Mouse (Mus musculus): ENCODE measurements around the gene Ppm1j. TPM values are rescaled to one million over a fixed set of nuclear protein-coding genes. Genes with fewer than 3 reads are reported as not detected.
A peak's percentile ranks its signal among the peaks of the same experiment; 100 is the strongest.

The Ppm1j gene
- polyA plus RNA-seq, 1 experiment: 45.3 TPM

GRCm38 (mm10) chr3:104818749-104819134, 37.9 kb downstream of the Ppm1j start:
- no peaks in the 10 kb centered on the region for H3K27me3 ChIP-seq (ENCODE audit: control insufficient read depth, insufficient read depth, low read length)
- peaks cover 12% of the 10 kb centered on the region for H3K36me3 ChIP-seq (ENCODE audit: control insufficient read depth, insufficient read depth, low read length)
- H3K4me1 ChIP-seq (ENCODE audit: control insufficient read depth, insufficient read depth, insufficient read length, low read length): peaks cover 5% of the 10 kb centered on the region; the same call in 1 of the 2 replicates
- no peak for TF ChIP-seq CTCF (IDR thresholded peaks at IDR 0.05; ENCODE audit: extremely low read depth, insufficient read length, insufficient replicate concordance, low read depth, low read length)
- no peak for TF ChIP-seq POLR2A (IDR thresholded peaks at IDR 0.05; ENCODE audit: low read depth, low read length)
- peak overlapping the region; percentile 89 for H3K4me3 ChIP-seq (ENCODE audit: low read depth, low read length)
- H3K27ac ChIP-seq (ENCODE audit: insufficient read depth, low read depth, low read length): peak overlapping the region; percentile 84
- WGBS: 4% methylated on average over 3 of the region's 3 CpGs

DNA sequence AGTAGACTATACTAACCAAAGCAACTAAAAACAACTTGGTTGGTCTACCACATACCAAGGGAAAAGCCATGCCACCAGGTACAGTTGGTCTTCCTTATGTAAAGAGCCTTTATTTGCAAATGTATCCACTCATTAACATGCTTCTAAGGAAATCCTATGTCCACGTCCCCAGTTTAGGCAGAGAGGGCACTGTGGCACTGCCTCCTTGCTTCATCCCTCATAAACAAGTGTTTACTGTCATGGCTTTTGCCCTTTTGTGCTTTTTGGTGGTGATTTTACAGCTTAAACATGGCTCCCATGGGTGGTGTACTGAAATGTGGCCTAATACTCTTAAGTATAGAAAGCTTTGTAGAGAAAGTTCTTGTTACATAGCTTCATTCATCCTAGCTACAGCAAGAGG, 39.6 kb downstream of the Ppm1j start:
- no peak overlapping the region for H3K27ac ChIP-seq (ENCODE audit: insufficient read depth, low read depth, low read length)
- peaks cover 13% of the 10 kb centered on the region for H3K36me3 ChIP-seq (ENCODE audit: control insufficient read depth, insufficient read depth, low read length)
- WGBS: 72% methylated on average over 1 of the region's 1 CpGs
- no peaks in the 10 kb centered on the region for H3K27me3 ChIP-seq (ENCODE audit: control insufficient read depth, insufficient read depth, low read length)
- peaks cover 5% of the 10 kb centered on the region; the same call in 1 of the 2 replicates for H3K4me1 ChIP-seq (ENCODE audit: control insufficient read depth, insufficient read depth, insufficient read length, low read length)
- H3K4me3 ChIP-seq (ENCODE audit: low read depth, low read length): no peak overlapping the region
- TF ChIP-seq CTCF (IDR thresholded peaks at IDR 0.05; ENCODE audit: extremely low read depth, insufficient read length, insufficient replicate concordance, low read depth, low read length): no peak
- TF ChIP-seq POLR2A (IDR thresholded peaks at IDR 0.05; ENCODE audit: low read depth, low read length): no peak

- H3K27ac ChIP-seq (ENCODE audit: insufficient read depth, low read depth, low read length): no peak overlapping the region
- no peaks in the 10 kb centered on the region for H3K27me3 ChIP-seq (ENCODE audit: control insufficient read depth, insufficient read depth, low read length)
- 64% methylated on average over 3 of the region's 3 CpGs for WGBS
- no peak overlapping the region for H3K4me3 ChIP-seq (ENCODE audit: low read depth, low read length)
- peaks cover 27% of the 10 kb centered on the region for H3K36me3 ChIP-seq (ENCODE audit: control insufficient read depth, insufficient read depth, low read length)
- TF ChIP-seq CTCF (IDR thresholded peaks at IDR 0.05; ENCODE audit: extremely low read depth, insufficient read length, insufficient replicate concordance, low read depth, low read length): no peak
- TF ChIP-seq POLR2A (IDR thresholded peaks at IDR 0.05; ENCODE audit: low read depth, low read length): no peak
- H3K4me1 ChIP-seq (ENCODE audit: control insufficient read depth, insufficient read depth, insufficient read length, low read length): peaks cover 2% of the 10 kb centered on the region; the same call in 1 of the 2 replicates
These were observed 41.6 kb downstream of the Ppm1j start for GRCm38 (mm10) chr3:104822413-104822812.

Other genes starting within 250 kb of the Ppm1j start
- gene Slc16a1, start 142.4 kb upstream of the Ppm1j start, polyA plus RNA-seq (2012; rRNA removed): 8.3 and 17.1 TPM in 2 replicates
- 0.08 and 0.30 TPM in 2 replicates for gene Fam19a3, start 784 bp downstream of the Ppm1j start, polyA plus RNA-seq (2012; rRNA removed)
- 143 and 197 TPM in 2 replicates for gene Rhoc, start 7.3 kb downstream of the Ppm1j start, polyA plus RNA-seq (2012; rRNA removed)
- 34.9 and 46.1 TPM in 2 replicates for gene Mov10, start 37.5 kb downstream of the Ppm1j start, polyA plus RNA-seq (2012; rRNA removed)
- gene St7l, start 82.9 kb downstream of the Ppm1j start, polyA plus RNA-seq (2012; rRNA removed): 1.8 and 4.6 TPM in 2 replicates
- gene Capza1, start 83.4 kb downstream of the Ppm1j start, polyA plus RNA-seq (2012; rRNA removed): 9.9 and 18.9 TPM in 2 replicates
- gene Wnt2b, start 180.9 kb downstream of the Ppm1j start, polyA plus RNA-seq (2012; rRNA removed): 6.5 and 9.7 TPM in 2 replicates